ENCODE assay signal across 24 mouse cellular contexts in the genomic region with DNA sequence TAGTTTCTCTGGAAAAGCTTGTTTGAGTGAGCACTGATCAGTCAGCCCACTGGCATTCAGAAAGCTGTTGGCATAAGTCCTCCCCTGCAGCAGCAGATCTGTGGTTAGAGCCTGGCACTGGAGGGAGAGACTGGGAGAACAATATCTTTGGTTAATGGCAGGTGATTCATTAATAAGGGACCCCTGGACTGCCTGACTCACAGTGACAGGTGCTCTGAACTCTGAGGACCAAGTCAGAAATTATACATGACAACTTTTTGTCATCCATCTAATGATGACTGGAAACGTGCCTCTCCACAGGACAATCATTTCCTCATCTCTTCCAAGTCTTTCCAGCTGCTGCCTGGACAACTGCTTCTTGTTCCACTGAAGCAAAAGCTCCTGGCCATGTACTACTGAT.
"Had no signal": no experiment of that assay in that cellular context is flagged by ENCODE, and none has a peak within 500 bp of the region (broad histone marks: within the 10 kb centered on the region; RNA-seq: fewer than 3 reads in every experiment).

No protein-coding gene starts in this region.

- DNase-seq: gastrocnemius, postnatal 14 days; heart, adult 18-20 months; heart, postnatal 10 days; heart, postnatal 4 days; kidney, adult 18-20 months; kidney, adult 8-10 months; kidney, postnatal 10 days; kidney, postnatal 25 days; kidney, postnatal 4 days; liver; liver, embryonic 13.5 days had no signal

- H3K27me3 ChIP-seq: heart, embryonic 12.5 days; hindbrain, embryonic 12.5 days; hindbrain, embryonic 15.5 days; intestine, embryonic 15.5 days; limb, embryonic 12.5 days; liver, embryonic 13.5 days had no signal

- H3K9ac ChIP-seq: heart, embryonic 12.5 days; hindbrain, embryonic 12.5 days; hindbrain, embryonic 15.5 days; intestine, embryonic 15.5 days; limb, embryonic 12.5 days; liver, embryonic 13.5 days had no signal

- H3K4me2 ChIP-seq: heart, embryonic 12.5 days; hindbrain, embryonic 12.5 days; hindbrain, embryonic 15.5 days; intestine, embryonic 15.5 days; limb, embryonic 12.5 days; liver, embryonic 11.5 days; liver, embryonic 13.5 days had no signal

- ATAC-seq: inflammation-experienced regulatory T-cells, adult 6 months; intestine, embryonic 15.5 days; intestine, postnatal 0 days had no signal

- H3K4me1 ChIP-seq: heart, embryonic 10.5 days; heart, embryonic 12.5 days; hindbrain, embryonic 10.5 days; hindbrain, embryonic 12.5 days; hindbrain, embryonic 15.5 days; intestine, embryonic 15.5 days; limb, embryonic 10.5 days; limb, embryonic 12.5 days; liver, embryonic 13.5 days had no signal

- H3K36me3 ChIP-seq: heart, embryonic 10.5 days; heart, embryonic 12.5 days; hindbrain, embryonic 10.5 days; hindbrain, embryonic 12.5 days; hindbrain, embryonic 15.5 days; intestine, embryonic 15.5 days; limb, embryonic 10.5 days; limb, embryonic 12.5 days; liver, embryonic 13.5 days had no signal

- H3K9me3 ChIP-seq: heart, embryonic 10.5 days; heart, embryonic 12.5 days; hindbrain, embryonic 10.5 days; hindbrain, embryonic 12.5 days; hindbrain, embryonic 15.5 days; intestine, embryonic 15.5 days; limb, embryonic 10.5 days; limb, embryonic 12.5 days; liver, embryonic 13.5 days had no signal

- H3K4me3 ChIP-seq: heart, embryonic 10.5 days; heart, embryonic 12.5 days; hindbrain, embryonic 10.5 days; hindbrain, embryonic 12.5 days; hindbrain, embryonic 15.5 days; intestine, embryonic 15.5 days; layer of hippocampus, adult 2 months; left cerebral cortex, adult 2 months; limb, embryonic 10.5 days; limb, embryonic 12.5 days; liver, embryonic 13.5 days had no signal

- H3K27ac ChIP-seq: heart, embryonic 10.5 days; hindbrain, embryonic 10.5 days; hindbrain, embryonic 12.5 days; hindbrain, embryonic 15.5 days; intestine, embryonic 15.5 days; layer of hippocampus, adult 2 months; left cerebral cortex, adult 2 months; limb, embryonic 10.5 days; limb, embryonic 12.5 days; liver, embryonic 13.5 days had no signal
